Mouse (Mus musculus) gastrocnemius, postnatal 14 days (tissue): ENCODE measurements around the gene Ctnnal1. TPM values are rescaled to one million over a fixed set of nuclear protein-coding genes. Genes with fewer than 3 reads are reported as not detected.

ENCODE experiments used
- DNase-seq: peaks from one replicate; pipeline ENCODE4 v3.0.0; 2021; ENCODE audit warnings: mixed read lengths
- intact Hi-C: fragments of 180-260 bp; cut with DNase I; formaldehyde crosslinking; loops from one replicate; pipeline ENCODE4 v1.15.1; 2025; ENCODE audit warnings: low total_unique reads
- total RNA-seq, 2 experiments: library from RNA; stranded (reverse); gene quantifications; 2 replicates each; pipeline ENCODE4 v1.2.3; 2021

Gene Ctnnal1
- total RNA-seq, 2 experiments from 2014 or later: 10.5 to 12.5 TPM

- intact Hi-C loops: no loop called here
- DNase-seq: peak; percentile 33
Measured at GRCm38 (mm10) chr4:56865971-56866370, 983 bp upstream of the Ctnnal1 start.

- intact Hi-C loops: no loop called here
- DNase-seq: no peak
Measured at GRCm38 (mm10) chr4:56864417-56865001, 479 bp downstream of the Ctnnal1 start.

GRCm38 (mm10) chr4:56864016-56864415 is 972 bp downstream of the Ctnnal1 start:
- intact Hi-C loops: no loop called here
- no peak for DNase-seq

GRCm38 (mm10) chr4:56861551-56861950 is 3.4 kb downstream of the Ctnnal1 start:
- intact Hi-C loops: no loop called here
- no peak for DNase-seq

- intact Hi-C loops: no loop called here
Measured at GRCm38 (mm10) chr4:56858733-56859132, 6.3 kb downstream of the Ctnnal1 start.

GRCm38 (mm10) chr4:56856371-56856949 is 8.5 kb downstream of the Ctnnal1 start:
- intact Hi-C loops: no loop called here

More at GRCm38 (mm10) chr4:56858733-56859132, 6.3 kb downstream of the Ctnnal1 start:
- no peak for DNase-seq

GRCm38 (mm10) chr4:56855935-56856334 is 9.1 kb downstream of the Ctnnal1 start:
- intact Hi-C loops: no loop called here
- no peak for DNase-seq

More at GRCm38 (mm10) chr4:56856371-56856949, 8.5 kb downstream of the Ctnnal1 start:
- DNase-seq: no peak

GRCm38 (mm10) chr4:56850724-56851123 is 14.3 kb downstream of the Ctnnal1 start:
- intact Hi-C loops: no loop called here
- no peak for DNase-seq

GRCm38 (mm10) chr4:56848044-56848443 is 16.9 kb downstream of the Ctnnal1 start:
- intact Hi-C loops: loop anchor here (10.0 kb wide), 1 partner anchor 57 kb away; no protein-coding TSS in a partner anchor
- no peak for DNase-seq

GRCm38 (mm10) chr4:56847400-56847799 is 17.6 kb downstream of the Ctnnal1 start:
- intact Hi-C loops: loop anchor here (10.0 kb wide), 1 partner anchor 57 kb away; no protein-coding TSS in a partner anchor
- no peak for DNase-seq

GRCm38 (mm10) chr4:56845896-56846533 is 19.0 kb downstream of the Ctnnal1 start:
- DNase-seq: no peak

GRCm38 (mm10) chr4:56844911-56845310 is 20.1 kb downstream of the Ctnnal1 start:
- intact Hi-C loops: loop anchor here (10.0 kb wide), 1 partner anchor 60 kb away; no protein-coding TSS in a partner anchor
- no peak for DNase-seq

More at GRCm38 (mm10) chr4:56845896-56846533, 19.0 kb downstream of the Ctnnal1 start:
- intact Hi-C loops: loop anchor here (10.0 kb wide), 1 partner anchor 59 kb away; no protein-coding TSS in a partner anchor

GRCm38 (mm10) chr4:56843963-56844362 is 21.0 kb downstream of the Ctnnal1 start:
- intact Hi-C loops: loop anchor here (10.0 kb wide), 1 partner anchor 61 kb away; no protein-coding TSS in a partner anchor

GRCm38 (mm10) chr4:56842501-56842900 is 22.5 kb downstream of the Ctnnal1 start:
- DNase-seq: no peak
- intact Hi-C loops: loop anchor here (10.0 kb wide), 1 partner anchor 62 kb away; no protein-coding TSS in a partner anchor

More at GRCm38 (mm10) chr4:56843963-56844362, 21.0 kb downstream of the Ctnnal1 start:
- DNase-seq: no peak

- intact Hi-C loops: loop anchor here (10.0 kb wide), 1 partner anchor 65 kb away; no protein-coding TSS in a partner anchor
- no peak for DNase-seq
Measured at GRCm38 (mm10) chr4:56840297-56840696, 24.7 kb downstream of the Ctnnal1 start.

- DNase-seq: no peak
- intact Hi-C loops: no loop called here
Measured at GRCm38 (mm10) chr4:56837661-56838060, 27.3 kb downstream of the Ctnnal1 start.

GRCm38 (mm10) chr4:56831998-56832397 is 33.0 kb downstream of the Ctnnal1 start:
- intact Hi-C loops: no loop called here
- no peak for DNase-seq

- intact Hi-C loops: no loop called here
- no peak for DNase-seq
Measured at GRCm38 (mm10) chr4:56831013-56831609, 33.9 kb downstream of the Ctnnal1 start.

- intact Hi-C loops: no loop called here
- DNase-seq: peak; percentile 57
Measured at GRCm38 (mm10) chr4:56829511-56829921, 35.5 kb downstream of the Ctnnal1 start.

- no peak for DNase-seq
- intact Hi-C loops: no loop called here
Measured at GRCm38 (mm10) chr4:56828932-56829331, 36.1 kb downstream of the Ctnnal1 start.
